Mouse (Mus musculus) myocyte (in vitro differentiated cells): Measurements from ENCODE around the gene Cd79b.

Source experiments
- CEBPB ChIP-seq: IDR thresholded peaks from 2 replicates; pipeline ENCODE4 v1.6.1; 2011; ENCODE audit warnings: mild to moderate bottlenecking, moderate library complexity; ENCODE audit not compliant: poor library complexity, insufficient read depth, severe bottlenecking
- MAX ChIP-seq: IDR thresholded peaks from one replicate; pipeline ENCODE4 v1.6.1; 2011; ENCODE audit warnings: low read depth, mild to moderate bottlenecking, control low read depth
- MYOG ChIP-seq, 3 experiments: IDR thresholded peaks; one replicate each; pipeline ENCODE4 v1.6.1; 2011; ENCODE audit warnings: control low read depth in 2 of 3, low read depth in 2 of 3, mild to moderate bottlenecking in 2 of 3; ENCODE audit not compliant: insufficient read length in 2 of 3, control insufficient read depth in 1 of 3, insufficient read depth in 1 of 3
- POLR2A ChIP-seq: IDR thresholded peaks from one replicate; pipeline ENCODE4 v1.6.1; 2011; ENCODE audit warnings: low read depth, mild to moderate bottlenecking, control low read depth, moderate library complexity; ENCODE audit not compliant: insufficient read length
- POLR2AphosphoS2 ChIP-seq: IDR thresholded peaks from one replicate; pipeline ENCODE4 v1.6.1; 2011; ENCODE audit warnings: low read depth, control low read depth; ENCODE audit not compliant: insufficient read length
- SRF ChIP-seq: IDR thresholded peaks from one replicate; pipeline ENCODE4 v1.6.1; 2011; ENCODE audit warnings: low read depth; ENCODE audit not compliant: control insufficient read depth, insufficient read length
- TCF12 ChIP-seq: IDR thresholded peaks from one replicate; pipeline ENCODE4 v1.6.1; 2011; ENCODE audit warnings: mild to moderate bottlenecking, control low read depth; ENCODE audit not compliant: poor library complexity, insufficient read depth, severe bottlenecking
- TCF3 ChIP-seq: IDR thresholded peaks from one replicate; pipeline ENCODE4 v1.6.1; 2011; ENCODE audit warnings: low read depth, control low read depth; ENCODE audit not compliant: insufficient read length
- USF1 ChIP-seq: IDR thresholded peaks from one replicate; pipeline ENCODE4 v1.6.1; 2011; ENCODE audit warnings: low read depth, mild to moderate bottlenecking, control low read depth, moderate library complexity

GRCm38 (mm10) chr11:106314333-106314812 lies at the start of gene Cd79b:
- TF ChIP-seq POLR2A (no peak), MAX (no peak), TCF3 (no peak), USF1 (no peak), CEBPB (no peak), SRF (no peak), MYOG (IDR thresholded peaks at IDR 0.05; ENCODE audit: control insufficient read depth in 1 of 3, insufficient read depth in 1 of 3, insufficient read length in 2 of 3, low read depth in 2 of 3) (no peak), TCF12 (no peak), POLR2AphosphoS2 (no peak)
